Mouse (Mus musculus) bone marrow, adult 2 months (tissue): ENCODE data around the gene Jak2.

Source experiments
- CTCF ChIP-seq: fragments of 200-500 bp; IDR thresholded peaks from 2 replicates; pipeline ENCODE4 v1.5.1; 2011; ENCODE audit warnings: low read length, control low read depth; ENCODE audit not compliant: control insufficient read depth, insufficient read depth
- POLR2A ChIP-seq: fragments of 200-500 bp; IDR thresholded peaks from 2 replicates; pipeline ENCODE4 v1.6.1; 2011; ENCODE audit warnings: low read depth, mild to moderate bottlenecking, control low read depth, low read length, borderline replicate concordance; ENCODE audit not compliant: control insufficient read depth

GRCm38 (mm10) chr19:29334068-29334745, 82.6 kb downstream of the Jak2 start, which contains the start of gene Rln1:
- no peak for TF ChIP-seq POLR2A
- TF ChIP-seq CTCF = no peak
